Mouse (Mus musculus) erythroblast, adult 5-6 weeks (primary cell): Measurements from ENCODE around the gene Alg12. TPM values are rescaled to one million over a fixed set of nuclear protein-coding genes. Genes with fewer than 3 reads are reported as not detected.
"Not testable (repeated sequence)": the region's sequence is repeated elsewhere in the genome, so short reads cannot be mapped to it uniquely, and the experiment has no call there.

ENCODE experiments used
- ATAC-seq: replicated peaks from 2 replicates; pipeline ENCODE4 v1.8.0; 2016; ENCODE audit warnings: moderate number of reproducible peaks, mild to moderate bottlenecking, moderate TSS enrichment, inconsistent platforms; ENCODE audit not compliant: poor library complexity, low FRiP score, severe bottlenecking
- total RNA-seq, 2 experiments: library from RNA; stranded (forward) in 1 of 2; stranded (reverse) in 1 of 2; fragments of 150-400 nt in 1 of 2; fragments of 200-764, 138-1000 nt in 1 of 2; gene quantifications; 2 replicates each; pipeline versions ENCODE4 v1.2.3 to v1.2.4; 2015 to 2017; ENCODE audit warnings: low replicate concordance in 2 of 2

Gene Alg12
- total RNA-seq, 2 experiments from 2014 or later: 0.94 to 3.7 TPM

DNA sequence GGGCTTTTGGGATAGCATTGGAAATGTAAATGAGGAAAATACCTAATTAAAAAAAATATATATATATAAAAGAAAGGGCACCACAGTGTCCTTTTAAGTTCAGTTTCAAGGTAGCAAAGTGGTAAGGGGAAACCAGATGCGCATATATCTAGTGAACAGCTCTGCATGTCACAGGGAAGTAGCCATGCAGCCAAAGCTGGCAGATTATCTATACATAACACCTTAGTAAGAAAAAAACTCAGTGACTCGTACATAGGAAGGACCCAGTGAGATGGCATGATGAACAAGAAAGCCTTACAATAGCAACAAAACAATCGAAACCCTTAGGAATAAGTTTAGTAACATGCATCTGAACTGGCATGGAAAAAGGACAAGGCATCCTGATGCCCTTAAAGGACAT lies 17.2 kb downstream of the Alg12 start:
- no peak for ATAC-seq

DNA sequence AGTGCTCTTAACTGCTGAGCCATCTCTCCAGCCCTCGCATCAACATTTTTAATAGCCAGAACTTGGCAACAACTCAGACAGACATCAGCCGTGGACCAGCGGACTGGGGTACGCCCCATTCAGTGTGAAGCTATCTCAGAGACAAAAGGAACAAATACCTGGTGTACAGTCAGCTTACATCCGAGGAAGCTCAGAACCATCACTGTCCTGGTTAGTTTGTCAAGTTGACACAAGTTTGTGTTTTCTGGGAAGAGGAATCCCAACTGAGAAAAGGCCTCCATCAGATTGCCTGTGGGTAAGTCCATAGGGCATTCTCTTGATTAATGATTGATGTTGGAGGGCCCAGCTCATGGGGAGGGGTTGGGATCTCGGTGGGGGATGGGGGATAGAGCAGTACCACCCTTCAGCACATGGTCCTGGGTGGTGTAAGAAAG lies 18.2 kb downstream of the Alg12 start:
- ATAC-seq: no peak

DNA sequence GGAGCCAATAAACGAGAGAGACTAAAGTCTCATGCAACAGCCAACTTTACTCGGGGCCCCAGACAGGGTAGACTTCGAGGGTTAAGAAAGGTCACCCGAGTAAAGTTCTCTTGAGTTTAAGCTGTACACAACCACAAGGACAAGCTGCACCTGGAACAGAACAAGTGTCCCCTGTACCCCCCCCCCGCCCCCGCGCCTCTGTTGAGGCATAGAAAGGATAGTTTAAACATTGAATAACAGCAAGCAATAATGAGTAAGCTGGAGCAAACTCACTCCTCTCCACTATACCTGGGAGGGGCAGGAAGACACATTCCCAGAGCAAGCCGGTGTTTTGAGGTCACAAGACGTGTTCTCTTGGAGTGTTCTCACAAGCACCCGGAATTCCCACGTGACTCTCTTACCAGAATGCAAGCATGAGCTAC lies 19.2 kb downstream of the Alg12 start:
- ATAC-seq: no peak

GRCm38 (mm10) chr15:88794729-88795128 lies 24.4 kb downstream of the Alg12 start:
- ATAC-seq: not testable (repeated sequence)

GRCm38 (mm10) chr15:88792140-88792850 lies 26.8 kb downstream of the Alg12 start:
- ATAC-seq: no peak

GRCm38 (mm10) chr15:88774630-88775029 lies 44.5 kb downstream of the Alg12 start:
- ATAC-seq: not testable (repeated sequence)

GRCm38 (mm10) chr15:88768537-88768936 lies 50.6 kb downstream of the Alg12 start:
- no peak for ATAC-seq

- ATAC-seq: peak; percentile 58; the same call in 1 of the 2 replicates
Observed at GRCm38 (mm10) chr15:88766139-88766538, 53.0 kb downstream of the Alg12 start.

DNA sequence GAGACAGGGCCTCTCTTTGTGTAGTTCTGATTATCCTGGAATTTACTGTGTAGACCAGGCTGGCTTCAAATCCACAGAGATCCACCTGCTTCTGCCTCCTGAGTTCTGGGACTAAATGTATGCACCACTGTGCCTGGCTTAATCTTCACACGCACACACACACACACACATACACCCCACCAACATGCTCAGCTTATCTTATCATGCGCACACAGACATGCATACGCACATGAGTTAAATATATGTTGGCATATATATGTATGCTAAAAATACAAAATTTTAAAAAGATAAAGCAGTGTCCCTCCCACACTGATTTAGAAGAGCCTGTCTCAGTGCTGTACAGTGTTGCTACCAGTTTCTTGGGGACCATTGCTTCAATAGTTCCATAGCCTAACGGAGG lies 57.6 kb downstream of the Alg12 start:
- peak; percentile 96 for ATAC-seq

DNA sequence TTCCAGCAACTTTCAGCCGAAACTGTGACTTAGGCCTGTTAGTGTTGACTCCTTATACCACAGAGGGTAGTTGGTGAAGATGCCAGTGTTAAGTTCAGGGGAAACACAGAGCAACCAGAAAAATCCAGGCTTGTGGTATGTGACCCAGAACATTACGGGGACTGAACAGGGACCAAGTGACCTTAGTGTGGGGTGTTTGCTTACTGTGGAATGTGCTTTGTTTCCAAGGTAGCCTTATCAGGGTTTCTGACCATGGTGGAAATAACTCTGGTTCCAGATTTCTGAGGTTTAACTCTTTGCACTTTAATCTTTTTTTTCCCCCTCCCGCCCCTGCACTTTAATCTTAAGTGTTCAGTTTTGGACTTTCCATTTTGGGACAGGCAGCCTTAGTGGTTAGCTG lies 61.1 kb downstream of the Alg12 start:
- ATAC-seq: no peak

GRCm38 (mm10) chr15:88755761-88756160 lies 63.4 kb downstream of the Alg12 start:
- ATAC-seq: no peak

Other genes with a start within 250 kb of the Alg12 start
- gene Zdhhc25, start 219.0 kb downstream of the Alg12 start, total RNA-seq (2015; ENCODE audit: low replicate concordance): not detected in 2 replicates
- 0.98 TPM in 1 of 2 replicates, not detected in the other for gene Zdhhc25, start 219.0 kb downstream of the Alg12 start, total RNA-seq (2017; ENCODE audit: low replicate concordance)
- gene Brd1, start 85.1 kb downstream of the Alg12 start, total RNA-seq (2015; ENCODE audit: low replicate concordance): 11.1 and 13.0 TPM in 2 replicates
- gene Brd1, start 85.1 kb downstream of the Alg12 start, total RNA-seq (2017; ENCODE audit: low replicate concordance): 38.5 and 39.0 TPM in 2 replicates
- 14.8 and 30.1 TPM in 2 replicates for gene Zbed4, start 67.7 kb downstream of the Alg12 start, total RNA-seq (2015; ENCODE audit: low replicate concordance)
- gene Zbed4, start 67.7 kb downstream of the Alg12 start, total RNA-seq (2017; ENCODE audit: low replicate concordance): 26.3 and 29.1 TPM in 2 replicates
- 9.8 and 16.7 TPM in 2 replicates for gene Creld2, start 328 bp upstream of the Alg12 start, total RNA-seq (2015; ENCODE audit: low replicate concordance)
- gene Creld2, start 328 bp upstream of the Alg12 start, total RNA-seq (2017; ENCODE audit: low replicate concordance): 15.5 and 17.6 TPM in 2 replicates
- 1.5 and 3.1 TPM in 2 replicates for gene Pim3, start 42.9 kb upstream of the Alg12 start, total RNA-seq (2015; ENCODE audit: low replicate concordance)
- gene Pim3, start 42.9 kb upstream of the Alg12 start, total RNA-seq (2017; ENCODE audit: low replicate concordance): 0.51 and 0.84 TPM in 2 replicates
- gene Ttll8, start 135.1 kb upstream of the Alg12 start, total RNA-seq (2015; ENCODE audit: low replicate concordance): not detected in 2 replicates
- not detected in 2 replicates for gene Ttll8, start 135.1 kb upstream of the Alg12 start, total RNA-seq (2017; ENCODE audit: low replicate concordance)
- not detected in 2 replicates for gene Mlc1, start 159.7 kb upstream of the Alg12 start, total RNA-seq (2015; ENCODE audit: low replicate concordance)
- gene Mlc1, start 159.7 kb upstream of the Alg12 start, total RNA-seq (2017; ENCODE audit: low replicate concordance): not detected in 2 replicates
- gene Mov10l1, start 163.6 kb upstream of the Alg12 start, total RNA-seq (2015; ENCODE audit: low replicate concordance): not detected in 2 replicates
- gene Mov10l1, start 163.6 kb upstream of the Alg12 start, total RNA-seq (2017; ENCODE audit: low replicate concordance): not detected in 2 replicates
- gene Panx2, start 240.4 kb upstream of the Alg12 start, total RNA-seq (2015; ENCODE audit: low replicate concordance): not detected in 2 replicates
- not detected in 2 replicates for gene Panx2, start 240.4 kb upstream of the Alg12 start, total RNA-seq (2017; ENCODE audit: low replicate concordance)